Mouse (Mus musculus): Measurements from ENCODE around the gene Stk24. TPM values are rescaled to one million over a fixed set of nuclear protein-coding genes. Genes with fewer than 3 reads are reported as not detected.

Stk24 gene
- polyA plus RNA-seq, 1 experiment = 37.2 TPM

GRCm38 (mm10) chr14:121244104-121244503 is 135.7 kb downstream of the Stk24 start:
- DNase-seq (ENCODE audit: low read depth, low spot score) = no peak
- WGBS = 94% methylated on average over 15 of the region's 15 CpGs

DNA sequence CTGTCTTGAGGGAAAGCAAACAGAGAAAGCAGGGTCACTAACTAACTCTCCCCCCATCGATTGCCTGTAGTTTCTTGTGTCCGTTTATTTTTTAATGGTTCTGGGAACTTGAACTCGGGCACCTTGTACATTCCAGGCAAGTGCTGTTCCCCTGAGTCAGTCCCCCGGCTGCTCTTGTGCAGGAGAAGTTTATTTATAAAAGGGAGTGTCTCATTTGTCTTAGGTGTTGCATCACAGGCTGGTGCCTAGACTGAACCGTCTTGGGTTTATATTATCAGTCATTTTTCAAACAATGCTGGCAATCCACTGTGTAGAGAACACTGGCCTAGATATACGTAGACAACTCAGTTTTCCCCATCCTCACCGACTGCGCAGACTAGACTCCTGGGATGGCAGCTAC is 140.4 kb downstream of the Stk24 start:
- DNase-seq (ENCODE audit: low read depth, low spot score) = no peak
- 40% methylated on average over 8 of the region's 8 CpGs for WGBS

DNA sequence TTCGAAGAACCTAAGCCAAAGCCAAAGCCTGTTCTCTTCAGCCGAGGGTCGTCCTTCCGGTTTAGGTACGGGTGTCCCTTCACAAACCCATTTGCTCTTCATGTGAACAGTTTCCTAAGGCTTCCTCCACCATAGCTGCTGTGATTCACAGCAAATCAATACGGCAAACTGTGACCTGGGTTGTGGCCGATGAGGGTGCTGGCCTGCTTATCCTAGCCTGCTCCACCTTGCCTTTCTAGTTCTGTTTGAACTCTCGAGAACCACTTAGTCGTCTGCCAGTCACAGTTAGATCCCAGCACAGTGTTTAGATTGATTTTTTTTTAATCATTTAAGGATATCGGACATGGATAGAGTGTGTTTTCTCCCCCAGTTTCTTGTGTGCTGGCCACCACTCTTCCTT is 141.1 kb downstream of the Stk24 start:
- no peak for DNase-seq (ENCODE audit: low read depth, low spot score)
- 91% methylated on average over 10 of the region's 10 CpGs for WGBS

GRCm38 (mm10) chr14:121236736-121237135 is 143.1 kb downstream of the Stk24 start:
- 81% methylated on average over 4 of the region's 4 CpGs for WGBS
- no peak for DNase-seq (ENCODE audit: low read depth, low spot score)

Other genes with a start within 250 kb of the Stk24 start
- gene Slc15a1, start 125.2 kb upstream of the Stk24 start, polyA plus RNA-seq (2012; rRNA removed) = 66.9 and 341 TPM in 2 replicates

Measured in large intestine, adult 2 months (tissue).